Mouse (Mus musculus) neural tube, embryonic 11.5 days (tissue): ENCODE measurements around the gene Nlrc5. TPM values are rescaled to one million over a fixed set of nuclear protein-coding genes. Genes with fewer than 3 reads are reported as not detected.

Experiments
- ATAC-seq: fragments of 200-750 bp; cut with Nextera tagmentation; 2 replicates; pipeline ENCODE4 v1.8.0; 2017; ENCODE audit warnings: moderate number of reproducible peaks, mild to moderate bottlenecking, moderate TSS enrichment, moderate library complexity; ENCODE audit not compliant: insufficient read depth, low FRiP score, low TSS enrichment
- DNase-seq: peaks from one replicate; pipeline ENCODE4 v3.0.0-alpha.2; 2015; ENCODE audit warnings: low spot score
- H3K27ac ChIP-seq: fragments of 300-500 bp; sonication (generic); 2 replicates; pipeline ENCODE4 v1.5.1; 2014; ENCODE audit warnings: low read depth, mild to moderate bottlenecking, low read length
- H3K27me3 ChIP-seq: fragments of 300-500 bp; sonication (generic); 2 replicates; pipeline ENCODE4 v1.6.1; 2014; ENCODE audit warnings: mild to moderate bottlenecking, low read length, mixed read lengths; ENCODE audit not compliant: control insufficient read depth, insufficient read depth
- H3K36me3 ChIP-seq: fragments of 300-500 bp; sonication (generic); 2 replicates; pipeline ENCODE4 v1.6.1; 2014; ENCODE audit warnings: mild to moderate bottlenecking, low read length, moderate library complexity, mixed read lengths; ENCODE audit not compliant: control insufficient read depth, insufficient read depth
- H3K4me1 ChIP-seq: fragments of 300-500 bp; sonication (generic); 2 replicates; pipeline ENCODE4 v1.6.1; 2014; ENCODE audit warnings: low read length, mixed read lengths; ENCODE audit not compliant: control insufficient read depth, insufficient read depth
- H3K4me2 ChIP-seq: fragments of 300-500 bp; sonication (generic); 2 replicates; pipeline ENCODE4 v1.6.1; 2014; ENCODE audit warnings: low read depth, mild to moderate bottlenecking, moderate library complexity
- H3K4me3 ChIP-seq: fragments of 300-500 bp; sonication (generic); 2 replicates; pipeline ENCODE4 v1.5.1; 2014; ENCODE audit warnings: low read depth, low read length
- H3K9ac ChIP-seq: fragments of 300-500 bp; sonication (generic); 2 replicates; pipeline ENCODE4 v1.6.1; 2014; ENCODE audit warnings: mild to moderate bottlenecking, low read length
- H3K9me3 ChIP-seq: fragments of 300-500 bp; sonication (generic); 2 replicates; pipeline ENCODE4 v1.6.1; 2016; ENCODE audit warnings: low read length; ENCODE audit not compliant: control insufficient read depth
- WGBS: fragments of 180-500 bp; shearing (Covaris S2); extraction: QIAGEN DNeasy Blood & Tissue Kit; methylation state at CpG from one replicate; pipeline ENCODE4 v1.1.7; 2014; 5-methylcytosine and 5-hydroxymethylcytosine counted together
- polyA plus RNA-seq: library from polyadenylated mRNA; unstranded; fragments of >200 nt; fragmentation: Nextera tagmentation; extraction: Ambion mirVana; gene quantifications from 2 replicates; pipeline ENCODE4 v1.2.1, GENCODE M21; 2014

Gene Nlrc5
- polyA plus RNA-seq, 1 experiment from 2014 or later, result not detected

- H3K9me3 ChIP-seq, result no peaks in the 10 kb centered on the region
- H3K27me3 ChIP-seq, result 0 out of 2 replicates have a peak, but pooled peaks cover 6% of the 10 kb centered on the region
- no peak overlapping the region for H3K4me3 ChIP-seq
- H3K27ac ChIP-seq, result no peak overlapping the region
- no peaks in the 10 kb centered on the region for H3K36me3 ChIP-seq
- H3K9ac ChIP-seq, result no peak overlapping the region
- no peaks in the 10 kb centered on the region for H3K4me1 ChIP-seq
- WGBS, result 62% methylated on average over 3 of the region's 3 CpGs
- no peak for ATAC-seq
- no peak for DNase-seq
- H3K4me2 ChIP-seq, result no peak overlapping the region
These were observed 1.9 kb upstream of the Nlrc5 start for GRCm38 (mm10) chr8:94432212-94432611.

DNA sequence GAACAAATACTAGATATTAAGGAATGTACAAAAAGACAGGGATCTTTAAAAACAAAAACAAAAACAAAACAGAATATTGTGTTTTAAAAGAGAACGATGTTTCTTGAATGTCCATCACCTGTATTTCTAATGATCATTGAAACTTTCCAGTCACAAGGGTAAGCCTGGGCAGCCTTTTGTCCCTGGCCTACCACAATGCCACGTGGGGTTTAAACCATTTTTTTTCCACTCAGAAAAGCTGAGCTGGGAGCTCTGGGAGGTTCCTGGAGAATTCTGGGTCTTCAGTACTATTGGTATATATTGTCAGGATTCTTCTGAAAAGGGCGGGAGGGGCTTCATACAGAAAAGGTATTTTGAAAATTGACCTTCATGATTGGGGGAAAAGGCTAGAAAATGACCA, 802 bp downstream of the Nlrc5 start:
- H3K27ac ChIP-seq, result no peak overlapping the region
- 0 out of 2 replicates have a peak, but pooled peaks cover 6% of the 10 kb centered on the region for H3K27me3 ChIP-seq
- H3K36me3 ChIP-seq, result no peaks in the 10 kb centered on the region
- 80% methylated on average over 3 of the region's 3 CpGs for WGBS
- no peaks in the 10 kb centered on the region for H3K4me1 ChIP-seq
- H3K4me3 ChIP-seq, result no peak overlapping the region
- ATAC-seq (no peak), DNase-seq (no peak)
- H3K9ac ChIP-seq, result no peak overlapping the region
- no peak overlapping the region for H3K4me2 ChIP-seq
- no peaks in the 10 kb centered on the region for H3K9me3 ChIP-seq

DNA sequence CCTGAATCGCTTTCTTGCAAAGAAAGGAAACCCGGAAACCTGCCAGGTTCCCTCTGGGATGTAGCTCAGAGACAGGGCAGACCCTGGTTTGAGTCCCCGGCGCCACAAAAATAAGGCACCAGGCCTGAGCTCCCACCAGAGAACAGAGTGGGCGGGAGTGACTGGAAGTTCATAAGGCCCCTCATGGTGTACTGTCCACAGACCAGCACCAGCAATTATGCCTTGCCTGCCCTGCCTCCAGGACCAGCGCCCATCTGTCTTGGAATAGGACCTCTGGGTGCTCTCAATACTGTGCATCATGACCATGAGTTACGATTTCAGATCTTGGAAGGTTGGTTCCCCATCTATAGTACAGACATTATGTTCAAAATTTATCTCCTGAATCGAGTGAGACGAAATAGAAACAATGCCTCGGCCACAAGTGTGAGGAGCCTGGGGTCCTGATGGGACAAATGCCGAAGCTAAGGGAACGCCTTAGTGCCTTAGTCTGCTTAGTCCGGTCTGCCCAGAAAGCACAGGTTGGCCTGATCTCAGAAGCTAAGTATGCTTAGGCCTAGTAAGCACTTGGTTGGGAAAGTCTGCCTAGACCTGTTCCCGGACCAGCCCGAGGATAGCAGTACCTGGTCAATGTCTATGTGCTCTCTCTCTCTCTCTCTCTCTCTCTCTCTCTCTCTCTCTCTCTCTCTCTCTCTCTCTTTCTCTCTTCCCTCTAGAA, 1.4 kb downstream of the Nlrc5 start:
- Histone ChIP-seq H3K4me1 (no peaks in the 10 kb centered on the region), H3K4me3 (no peak overlapping the region), H3K27ac (no peak overlapping the region), H3K36me3 (no peaks in the 10 kb centered on the region), H3K4me2 (no peak overlapping the region), H3K27me3 (0 out of 2 replicates have a peak, but pooled peaks cover 6% of the 10 kb centered on the region), H3K9ac (no peak overlapping the region), H3K9me3 (no peaks in the 10 kb centered on the region)
- ATAC-seq (no peak), DNase-seq (no peak)
- 88% methylated on average over 15 of the region's 15 CpGs for WGBS

DNA sequence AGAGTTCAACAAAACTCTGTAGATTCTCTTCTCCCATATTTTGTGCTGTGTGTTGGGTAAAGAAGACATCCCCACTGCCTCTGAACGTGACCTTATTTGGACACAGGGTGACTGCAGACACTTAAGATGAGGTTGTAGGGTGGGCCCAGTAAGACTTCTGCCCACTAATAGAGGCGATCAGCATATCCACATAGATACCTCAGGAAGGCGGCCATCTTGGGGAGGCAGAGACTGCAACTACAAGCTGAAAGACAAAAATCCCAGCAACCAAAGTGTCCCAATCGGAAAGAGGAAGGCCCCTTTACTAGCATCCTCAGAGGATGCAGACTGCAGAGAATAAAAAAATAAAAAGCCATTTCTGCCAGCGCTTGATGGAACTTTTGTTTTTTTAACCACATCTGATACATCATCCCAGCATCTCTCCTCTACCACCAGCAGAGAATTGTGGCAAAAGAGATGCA, 2.0 kb downstream of the Nlrc5 start:
- Histone ChIP-seq H3K4me1 (no peaks in the 10 kb centered on the region), H3K27me3 (0 out of 2 replicates have a peak, but pooled peaks cover 6% of the 10 kb centered on the region), H3K4me2 (no peak overlapping the region), H3K4me3 (no peak overlapping the region), H3K9me3 (no peaks in the 10 kb centered on the region), H3K9ac (no peak overlapping the region), H3K27ac (no peak overlapping the region), H3K36me3 (no peaks in the 10 kb centered on the region)
- ATAC-seq (no peak), DNase-seq (no peak)
- WGBS, result 92% methylated on average over 5 of the region's 5 CpGs

DNA sequence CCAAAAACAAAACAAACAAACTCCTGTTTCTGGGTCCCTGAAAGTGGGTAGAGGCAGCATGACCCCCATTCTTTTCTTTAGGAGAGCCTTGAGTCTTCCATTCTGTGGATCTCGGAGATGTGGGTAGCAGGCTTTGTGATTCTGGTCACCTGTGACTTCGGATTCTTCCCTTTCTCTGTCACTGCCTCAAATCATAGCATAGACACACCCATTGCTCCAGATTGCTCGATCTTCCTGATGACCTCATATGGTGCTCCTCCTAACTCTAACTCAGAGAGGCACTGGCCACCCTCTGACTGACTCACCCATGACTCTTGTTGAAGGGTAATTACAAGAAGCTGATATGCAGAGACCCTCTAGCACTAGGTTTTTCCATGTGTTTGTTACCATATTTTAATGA, 2.7 kb downstream of the Nlrc5 start:
- WGBS, result 81% methylated on average over 3 of the region's 3 CpGs
- H3K36me3 ChIP-seq, result no peaks in the 10 kb centered on the region

DNA sequence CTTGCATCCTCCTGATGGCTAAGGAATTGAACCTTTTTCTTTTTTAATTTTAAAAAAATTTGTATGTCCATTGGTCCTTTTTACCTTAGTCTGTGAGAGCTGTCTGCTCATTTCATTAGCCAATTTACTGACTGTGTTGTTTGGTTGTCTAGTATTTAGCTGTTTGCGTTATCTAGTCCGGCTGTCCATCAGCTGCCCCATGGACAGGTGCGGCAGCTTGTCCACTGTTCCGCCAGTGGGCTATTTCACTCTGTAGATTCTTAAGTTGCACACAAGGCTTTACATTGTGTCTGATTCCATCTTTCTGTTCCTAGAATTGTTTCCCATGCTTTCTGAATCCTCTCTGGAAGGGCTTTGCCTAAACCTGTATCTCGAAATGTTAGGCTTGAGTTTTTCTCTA, 4.5 kb downstream of the Nlrc5 start:
- no peak for ATAC-seq
- Histone ChIP-seq H3K27ac (no peak overlapping the region), H3K4me3 (no peak overlapping the region), H3K4me2 (no peak overlapping the region), H3K4me1 (no peaks in the 10 kb centered on the region), H3K36me3 (no peaks in the 10 kb centered on the region), H3K9me3 (no peaks in the 10 kb centered on the region), H3K9ac (no peak overlapping the region), H3K27me3 (0 out of 2 replicates have a peak, but pooled peaks cover 5% of the 10 kb centered on the region)
- 95% methylated on average over 5 of the region's 5 CpGs for WGBS
- no peak for DNase-seq

More for the DNA sequence above, 2.7 kb downstream of the Nlrc5 start:
- no peaks in the 10 kb centered on the region for H3K4me1 ChIP-seq
- no peak overlapping the region for H3K9ac ChIP-seq
- H3K4me2 ChIP-seq, result no peak overlapping the region
- 0 out of 2 replicates have a peak, but pooled peaks cover 6% of the 10 kb centered on the region for H3K27me3 ChIP-seq
- ATAC-seq (no peak), DNase-seq (no peak)
- no peak overlapping the region for H3K4me3 ChIP-seq
- no peaks in the 10 kb centered on the region for H3K9me3 ChIP-seq
- H3K27ac ChIP-seq, result no peak overlapping the region

DNA sequence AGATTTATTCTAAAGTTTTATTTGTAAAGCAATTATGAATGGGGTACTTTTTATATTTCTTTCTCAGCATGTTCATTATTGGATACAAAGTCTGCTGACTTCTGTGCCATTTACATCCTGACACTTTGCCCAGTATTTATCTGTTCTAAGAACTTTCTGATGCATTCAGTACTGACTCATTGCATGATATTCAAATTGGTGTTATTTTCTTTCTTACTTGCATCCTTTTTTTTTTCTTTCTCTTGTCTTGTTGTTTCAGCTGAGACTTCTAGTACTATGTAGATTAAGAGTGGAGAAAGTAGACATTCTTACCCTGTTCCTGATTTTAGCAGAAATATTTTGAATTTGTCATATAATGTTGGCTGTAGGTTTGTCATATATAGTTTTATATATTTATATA, 5.5 kb downstream of the Nlrc5 start:
- no peaks in the 10 kb centered on the region for H3K4me1 ChIP-seq
- no peak for ATAC-seq

DNA sequence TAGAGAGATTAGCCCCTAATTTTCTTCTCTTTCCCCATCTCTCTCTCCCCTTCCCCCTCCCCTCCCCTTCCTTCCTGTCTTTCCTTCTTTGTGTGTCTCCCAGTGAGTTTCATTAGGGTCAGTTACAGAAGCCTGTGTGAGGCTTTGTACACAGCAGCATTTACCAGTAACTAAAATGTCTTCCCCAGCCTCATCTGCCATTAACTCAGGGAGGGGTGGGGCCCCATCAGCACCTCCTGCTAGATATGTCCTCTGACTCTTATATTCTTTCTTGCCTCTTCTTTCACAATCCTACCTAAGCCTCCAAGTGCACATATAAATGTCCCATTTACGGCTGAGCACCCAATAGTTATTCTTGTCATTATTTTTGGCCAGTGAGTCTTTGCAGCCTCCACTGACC, 6.2 kb downstream of the Nlrc5 start:
- DNase-seq (no peak), ATAC-seq (no peak)
- no peaks in the 10 kb centered on the region for H3K4me1 ChIP-seq
- H3K4me3 ChIP-seq, result no peak overlapping the region
- WGBS, result 88% methylated on average over 1 of the region's 1 CpGs
- H3K27me3 ChIP-seq, result no peaks in the 10 kb centered on the region
- no peaks in the 10 kb centered on the region for H3K36me3 ChIP-seq
- H3K4me2 ChIP-seq, result no peak overlapping the region
- no peaks in the 10 kb centered on the region for H3K9me3 ChIP-seq
- no peak overlapping the region for H3K27ac ChIP-seq
- no peak overlapping the region for H3K9ac ChIP-seq

More for the DNA sequence above, 5.5 kb downstream of the Nlrc5 start:
- H3K4me2 ChIP-seq, result no peak overlapping the region
- no peak overlapping the region for H3K9ac ChIP-seq
- H3K27ac ChIP-seq, result no peak overlapping the region
- DNase-seq, result no peak
- no peaks in the 10 kb centered on the region for H3K36me3 ChIP-seq
- H3K4me3 ChIP-seq, result no peak overlapping the region
- no peaks in the 10 kb centered on the region for H3K9me3 ChIP-seq
- no peaks in the 10 kb centered on the region for H3K27me3 ChIP-seq

- H3K4me1 ChIP-seq, result no peaks in the 10 kb centered on the region
- no peak for ATAC-seq
- DNase-seq, result no peak
- H3K27ac ChIP-seq, result no peak overlapping the region
- H3K9me3 ChIP-seq, result no peaks in the 10 kb centered on the region
- H3K4me3 ChIP-seq, result no peak overlapping the region
- no peaks in the 10 kb centered on the region for H3K27me3 ChIP-seq
- H3K9ac ChIP-seq, result no peak overlapping the region
- no peak overlapping the region for H3K4me2 ChIP-seq
- 82% methylated on average over 1 of the region's 1 CpGs for WGBS
- no peaks in the 10 kb centered on the region for H3K36me3 ChIP-seq
These were observed 7.5 kb downstream of the Nlrc5 start for GRCm38 (mm10) chr8:94441686-94442085.
